Mouse (Mus musculus): ENCODE measurements around the gene Myh13. TPM values are rescaled to one million over a fixed set of nuclear protein-coding genes. Genes with fewer than 3 reads are reported as not detected.

The Myh13 gene
- polyA plus RNA-seq, 1 experiment = not detected

GRCm38 (mm10) chr11:67362236-67362635 is 40.8 kb downstream of the Myh13 start:
- no peak overlapping the region for H3K4me3 ChIP-seq (ENCODE audit: insufficient read depth, poor library complexity, severe bottlenecking)
- no peak overlapping the region for H3ac ChIP-seq (ENCODE audit: control insufficient read depth, insufficient read length, low read depth)
- H3K27me3 ChIP-seq (ENCODE audit: control insufficient read depth, insufficient read depth, insufficient read length) = no peaks in the 10 kb centered on the region
- no peaks in the 10 kb centered on the region for H3K79me2 ChIP-seq (ENCODE audit: control insufficient read depth, insufficient read depth)
- no peaks in the 10 kb centered on the region for H3K79me3 ChIP-seq (ENCODE audit: low read depth)
- no peaks in the 10 kb centered on the region for H3K36me3 ChIP-seq (ENCODE audit: control insufficient read depth, insufficient read depth)
- no peak for TF ChIP-seq CTCF (IDR thresholded peaks at IDR 0.05; ENCODE audit: control insufficient read depth, insufficient read depth, insufficient read length)
- TF ChIP-seq USF1 (IDR thresholded peaks at IDR 0.05; ENCODE audit: low read depth) = no peak
- TF ChIP-seq CEBPB (IDR thresholded peaks at IDR 0.05; ENCODE audit: low read depth) = no peak
- TF ChIP-seq MYOG (IDR thresholded peaks at IDR 0.05; ENCODE audit: control insufficient read depth, extremely low read depth, insufficient read length) = no peak

- Histone ChIP-seq H3K27me3 (ENCODE audit: control insufficient read depth, insufficient read depth, insufficient read length) (no peaks in the 10 kb centered on the region), H3ac (ENCODE audit: control insufficient read depth, insufficient read length, low read depth) (no peak overlapping the region), H3K79me2 (ENCODE audit: control insufficient read depth, insufficient read depth) (no peaks in the 10 kb centered on the region), H3K79me3 (ENCODE audit: low read depth) (no peaks in the 10 kb centered on the region), H3K36me3 (ENCODE audit: control insufficient read depth, insufficient read depth) (no peaks in the 10 kb centered on the region), H3K4me3 (ENCODE audit: insufficient read depth, poor library complexity, severe bottlenecking) (no peak overlapping the region)
- TF ChIP-seq MAX (IDR thresholded peaks at IDR 0.05) (no peak), MYOD1 (IDR thresholded peaks at IDR 0.05; ENCODE audit: control insufficient read depth, insufficient read length, low read depth) (no peak), CEBPB (IDR thresholded peaks at IDR 0.05; ENCODE audit: low read depth) (no peak), USF1 (IDR thresholded peaks at IDR 0.05; ENCODE audit: low read depth) (no peak), CTCF (IDR thresholded peaks at IDR 0.05; ENCODE audit: control insufficient read depth, insufficient read depth, insufficient read length) (no peak), MYOG (IDR thresholded peaks at IDR 0.05; ENCODE audit: control insufficient read depth, extremely low read depth, insufficient read length) (no peak), FOSL1 (IDR thresholded peaks at IDR 0.05; ENCODE audit: insufficient read depth, low read length, poor library complexity, severe bottlenecking) (no peak)
Measured at GRCm38 (mm10) chr11:67364551-67364950, 43.1 kb downstream of the Myh13 start.

DNA sequence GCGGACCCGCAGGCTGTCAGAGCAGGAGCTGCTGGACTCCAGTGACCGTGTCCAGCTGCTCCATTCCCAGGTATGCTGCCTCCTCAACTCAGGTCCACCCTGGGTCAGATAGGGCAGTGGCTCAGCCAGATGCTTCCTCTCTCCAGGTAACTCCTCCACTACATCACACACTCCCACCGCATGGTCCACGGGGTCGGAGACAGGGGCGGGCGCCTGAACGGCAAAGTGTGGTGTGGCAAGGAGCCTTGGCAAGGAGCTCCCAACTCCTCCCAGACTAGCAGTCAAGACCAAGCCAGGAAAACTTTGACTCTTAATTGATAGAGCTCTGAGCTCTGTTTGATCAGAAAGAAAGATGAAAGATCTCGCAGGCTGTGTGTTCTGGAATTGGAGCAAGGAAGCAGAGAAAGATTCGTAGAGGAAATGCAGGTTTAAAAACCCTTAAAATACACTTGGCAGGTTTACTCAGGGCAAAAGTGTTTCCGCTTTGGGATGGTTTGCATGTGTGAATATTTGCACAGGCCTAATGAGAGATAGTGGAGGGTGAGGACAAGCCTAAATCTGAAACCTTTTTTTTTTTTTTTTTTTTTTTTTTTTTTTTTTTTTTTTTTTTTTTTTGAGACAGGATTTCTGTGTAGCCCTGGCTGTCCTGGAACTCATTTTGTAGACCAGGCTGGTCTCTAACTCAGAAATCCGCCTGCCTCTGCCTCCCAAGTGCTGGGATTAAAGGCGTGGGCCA is 43.7 kb downstream of the Myh13 start:
- Histone ChIP-seq H3K79me2 (ENCODE audit: control insufficient read depth, insufficient read depth) (no peaks in the 10 kb centered on the region), H3K27me3 (ENCODE audit: control insufficient read depth, insufficient read depth, insufficient read length) (no peaks in the 10 kb centered on the region), H3ac (ENCODE audit: control insufficient read depth, insufficient read length, low read depth) (no peak overlapping the region), H3K79me3 (ENCODE audit: low read depth) (no peaks in the 10 kb centered on the region), H3K4me3 (ENCODE audit: insufficient read depth, poor library complexity, severe bottlenecking) (no peak overlapping the region), H3K36me3 (ENCODE audit: control insufficient read depth, insufficient read depth) (no peaks in the 10 kb centered on the region)
- no peak for TF ChIP-seq CTCF (IDR thresholded peaks at IDR 0.05; ENCODE audit: control insufficient read depth, insufficient read depth, insufficient read length)
- no peak for TF ChIP-seq MAX (IDR thresholded peaks at IDR 0.05)
- TF ChIP-seq MYOG (IDR thresholded peaks at IDR 0.05; ENCODE audit: control insufficient read depth, extremely low read depth, insufficient read length) = no peak
- TF ChIP-seq CEBPB (IDR thresholded peaks at IDR 0.05; ENCODE audit: low read depth) = no peak
- no peak for TF ChIP-seq MYOD1 (IDR thresholded peaks at IDR 0.05; ENCODE audit: control insufficient read depth, insufficient read length, low read depth)
- TF ChIP-seq FOSL1 (IDR thresholded peaks at IDR 0.05; ENCODE audit: insufficient read depth, low read length, poor library complexity, severe bottlenecking) = no peak
- TF ChIP-seq USF1 (IDR thresholded peaks at IDR 0.05; ENCODE audit: low read depth) = no peak

DNA sequence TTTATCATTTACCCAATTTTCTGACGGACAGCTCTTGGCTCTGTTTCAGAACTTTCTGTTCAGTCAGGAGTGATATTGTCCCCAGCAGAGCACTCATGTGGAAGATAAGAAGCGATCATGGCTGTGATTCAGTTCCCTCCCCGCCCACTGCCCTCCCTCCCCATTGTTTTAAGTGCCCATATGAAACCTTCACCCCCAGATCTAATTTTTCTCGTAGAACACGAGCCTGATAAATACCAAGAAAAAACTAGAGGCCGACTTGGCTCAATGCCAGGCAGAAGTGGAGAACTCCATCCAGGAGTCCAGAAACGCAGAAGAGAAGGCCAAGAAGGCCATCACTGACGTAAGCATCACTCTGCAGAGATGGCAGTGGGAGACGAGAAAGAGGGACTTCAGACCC is 45.5 kb downstream of the Myh13 start:
- Histone ChIP-seq H3K27me3 (ENCODE audit: control insufficient read depth, insufficient read depth, insufficient read length) (no peaks in the 10 kb centered on the region), H3K79me3 (ENCODE audit: low read depth) (no peaks in the 10 kb centered on the region), H3K4me3 (ENCODE audit: insufficient read depth, poor library complexity, severe bottlenecking) (no peak overlapping the region), H3K36me3 (ENCODE audit: control insufficient read depth, insufficient read depth) (no peaks in the 10 kb centered on the region), H3ac (ENCODE audit: control insufficient read depth, insufficient read length, low read depth) (no peak overlapping the region), H3K79me2 (ENCODE audit: control insufficient read depth, insufficient read depth) (no peaks in the 10 kb centered on the region)
- TF ChIP-seq FOSL1 (IDR thresholded peaks at IDR 0.05; ENCODE audit: insufficient read depth, low read length, poor library complexity, severe bottlenecking) = no peak
- TF ChIP-seq CTCF (IDR thresholded peaks at IDR 0.05; ENCODE audit: control insufficient read depth, insufficient read depth, insufficient read length) = no peak
- TF ChIP-seq MYOG (IDR thresholded peaks at IDR 0.05; ENCODE audit: control insufficient read depth, extremely low read depth, insufficient read length) = no peak
- TF ChIP-seq MAX (IDR thresholded peaks at IDR 0.05) = no peak
- TF ChIP-seq CEBPB (IDR thresholded peaks at IDR 0.05; ENCODE audit: low read depth) = no peak
- TF ChIP-seq USF1 (IDR thresholded peaks at IDR 0.05; ENCODE audit: low read depth) = no peak
- no peak for TF ChIP-seq MYOD1 (IDR thresholded peaks at IDR 0.05; ENCODE audit: control insufficient read depth, insufficient read length, low read depth)

DNA sequence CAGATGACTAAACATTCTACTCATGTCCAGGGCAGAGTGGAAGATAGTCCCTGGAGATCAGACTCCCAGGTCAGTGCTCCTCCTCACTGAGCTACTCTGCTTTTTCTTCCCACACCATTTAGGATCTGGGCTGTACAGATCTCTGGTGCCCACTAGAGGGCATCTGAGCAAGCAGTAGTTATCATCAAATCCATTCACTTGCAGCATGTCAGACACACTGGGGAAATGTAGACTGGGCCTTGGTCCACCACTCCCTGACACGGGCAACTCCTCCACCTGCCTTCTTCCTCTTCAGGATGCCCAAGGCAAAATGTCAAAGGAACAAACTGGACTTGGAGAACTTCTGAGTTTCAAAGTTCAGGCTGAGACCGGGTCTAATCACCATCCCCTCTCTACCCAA is 51.9 kb downstream of the Myh13 start:
- Histone ChIP-seq H3K27me3 (ENCODE audit: control insufficient read depth, insufficient read depth, insufficient read length) (no peaks in the 10 kb centered on the region), H3ac (ENCODE audit: control insufficient read depth, insufficient read length, low read depth) (no peak overlapping the region), H3K36me3 (ENCODE audit: control insufficient read depth, insufficient read depth) (no peaks in the 10 kb centered on the region), H3K79me3 (ENCODE audit: low read depth) (no peaks in the 10 kb centered on the region), H3K4me3 (ENCODE audit: insufficient read depth, poor library complexity, severe bottlenecking) (no peak overlapping the region), H3K79me2 (ENCODE audit: control insufficient read depth, insufficient read depth) (no peaks in the 10 kb centered on the region)
- TF ChIP-seq CTCF (IDR thresholded peaks at IDR 0.05; ENCODE audit: control insufficient read depth, insufficient read depth, insufficient read length) = no peak
- TF ChIP-seq CEBPB (IDR thresholded peaks at IDR 0.05; ENCODE audit: low read depth) = no peak
- no peak for TF ChIP-seq MYOG (IDR thresholded peaks at IDR 0.05; ENCODE audit: control insufficient read depth, extremely low read depth, insufficient read length)
- TF ChIP-seq MAX (IDR thresholded peaks at IDR 0.05) = no peak
- no peak for TF ChIP-seq FOSL1 (IDR thresholded peaks at IDR 0.05; ENCODE audit: insufficient read depth, low read length, poor library complexity, severe bottlenecking)
- TF ChIP-seq USF1 (IDR thresholded peaks at IDR 0.05; ENCODE audit: low read depth) = no peak
- TF ChIP-seq MYOD1 (IDR thresholded peaks at IDR 0.05; ENCODE audit: control insufficient read depth, insufficient read length, low read depth) = no peak

All from C2C12 (cell line).